Mouse (Mus musculus) stomach, embryonic 14.5 days (tissue): ENCODE measurements around the gene Gria3. TPM values are rescaled to one million over a fixed set of nuclear protein-coding genes. Genes with fewer than 3 reads are reported as not detected.

Experiments
- ATAC-seq: fragments of 200-750 bp; cut with Nextera tagmentation; 2 replicates; pipeline ENCODE4 v1.8.0; 2017; ENCODE audit warnings: low read depth, moderate TSS enrichment; ENCODE audit not compliant: insufficient number of reproducible peaks, insufficient read depth, low FRiP score
- H3K27ac ChIP-seq: fragments of 300-500 bp; sonication (generic); 2 replicates; pipeline ENCODE4 v1.5.1; 2014; ENCODE audit warnings: mild to moderate bottlenecking, low read length, moderate library complexity, mixed read lengths
- H3K27me3 ChIP-seq: fragments of 300-500 bp; sonication (generic); 2 replicates; pipeline ENCODE4 v1.6.1; 2014; ENCODE audit warnings: low read length, control low read depth, mixed read lengths; ENCODE audit not compliant: control insufficient read depth, insufficient read depth
- H3K36me3 ChIP-seq: fragments of 300-500 bp; sonication (generic); 2 replicates; pipeline ENCODE4 v1.6.1; 2014; ENCODE audit warnings: mild to moderate bottlenecking, control low read depth, low read length, moderate library complexity, mixed read lengths; ENCODE audit not compliant: control insufficient read depth, insufficient read depth
- H3K4me1 ChIP-seq: fragments of 300-500 bp; sonication (generic); 2 replicates; pipeline ENCODE4 v1.6.1; 2014; ENCODE audit warnings: low read length, control low read depth, mixed read lengths; ENCODE audit not compliant: control insufficient read depth, insufficient read depth
- H3K4me2 ChIP-seq: fragments of 300-500 bp; sonication (generic); replicated peaks from 2 replicates; pipeline ENCODE4 v1.6.1; 2014; ENCODE audit warnings: low read depth, low read length, control low read depth
- H3K4me3 ChIP-seq: fragments of 300-500 bp; sonication (generic); 2 replicates; pipeline ENCODE4 v1.5.1; 2014; ENCODE audit warnings: low read depth, low read length, control low read depth
- H3K9ac ChIP-seq: fragments of 300-500 bp; sonication (generic); replicated peaks from 2 replicates; pipeline ENCODE4 v1.6.1; 2014; ENCODE audit warnings: low read depth, mild to moderate bottlenecking, control low read depth, low read length, moderate library complexity, mixed read lengths
- H3K9me3 ChIP-seq: fragments of 300-500 bp; sonication (generic); 2 replicates; pipeline ENCODE4 v1.6.1; 2016; ENCODE audit warnings: low read depth, low read length, control low read depth; ENCODE audit not compliant: control insufficient read depth
- WGBS: fragments of 180-500 bp; shearing (Covaris S2); extraction: QIAGEN DNeasy Blood & Tissue Kit; methylation state at CpG from one replicate; pipeline ENCODE4 v1.1.7; 2014; 5-methylcytosine and 5-hydroxymethylcytosine counted together
- polyA plus RNA-seq: library from polyadenylated mRNA; unstranded; fragments of >200 nt; fragmentation: Nextera tagmentation; extraction: Ambion mirVana; gene quantifications from 2 replicates; pipeline ENCODE4 v1.2.1, GENCODE M21; 2014

Gene Gria3
- polyA plus RNA-seq, 1 experiment from 2014 or later = 13.4 TPM

DNA sequence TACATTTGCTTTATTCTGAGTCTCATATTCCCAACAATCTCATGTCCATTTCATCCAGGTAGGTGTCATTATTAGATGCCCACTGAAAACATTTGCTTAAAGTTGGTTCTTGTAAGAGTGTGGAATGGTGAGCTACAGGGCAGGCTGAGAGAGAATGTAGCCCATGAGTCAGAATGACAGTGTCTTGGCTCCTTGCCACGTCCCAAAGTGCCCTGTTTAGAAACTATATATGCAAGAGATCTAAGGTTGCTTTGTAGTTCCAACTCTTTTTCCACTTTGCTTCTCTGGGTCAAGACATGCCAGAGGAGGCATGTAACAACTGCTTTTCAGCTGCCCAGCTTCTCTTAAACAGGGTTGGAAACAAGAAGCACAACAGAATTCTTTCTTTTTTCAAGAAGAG lies 9.1 kb downstream of the Gria3 start:
- Histone ChIP-seq H3K36me3 (no peaks in the 10 kb centered on the region), H3K4me2 (no peak overlapping the region), H3K27me3 (no peaks in the 10 kb centered on the region), H3K9ac (no peak overlapping the region), H3K4me3 (no peak overlapping the region), H3K27ac (no peak overlapping the region), H3K4me1 (no peaks in the 10 kb centered on the region), H3K9me3 (no peaks in the 10 kb centered on the region)
- WGBS = 12% methylated on average over 1 of the region's 1 CpGs
- ATAC-seq = no peak

GRCm38 (mm10) chrX:41425651-41426050 lies 25.0 kb downstream of the Gria3 start:
- Histone ChIP-seq H3K4me2 (no peak overlapping the region), H3K9me3 (no peaks in the 10 kb centered on the region), H3K27ac (no peak overlapping the region), H3K27me3 (no peaks in the 10 kb centered on the region), H3K4me3 (no peak overlapping the region), H3K4me1 (no peaks in the 10 kb centered on the region), H3K36me3 (no peaks in the 10 kb centered on the region), H3K9ac (no peak overlapping the region)
- no peak for ATAC-seq
- whole genome bisulfite sequencing = 40% methylated on average over 6 of the region's 6 CpGs

DNA sequence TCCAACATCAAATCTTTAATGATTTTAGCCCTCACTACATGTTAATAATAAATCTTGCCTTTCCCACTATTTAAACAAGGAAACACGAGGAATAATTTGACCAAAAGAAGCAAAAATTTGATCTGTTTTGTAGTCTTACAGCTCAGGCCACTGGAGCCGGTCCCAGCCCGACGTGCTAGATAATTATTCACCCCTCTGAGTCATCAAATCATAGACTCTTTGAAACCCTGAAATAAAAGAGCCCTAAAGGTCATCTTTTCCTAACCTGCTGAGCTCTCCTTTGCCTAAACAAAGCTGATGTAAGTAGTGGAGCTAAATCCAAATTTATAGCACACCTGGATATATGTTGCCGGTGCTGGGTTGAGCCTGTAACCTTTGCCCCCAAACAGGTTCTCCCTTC lies 27.4 kb downstream of the Gria3 start:
- H3K27ac ChIP-seq = no peak overlapping the region
- H3K27me3 ChIP-seq = no peaks in the 10 kb centered on the region
- ATAC-seq = no peak
- H3K36me3 ChIP-seq = no peaks in the 10 kb centered on the region
- no peak overlapping the region for H3K4me2 ChIP-seq
- no peaks in the 10 kb centered on the region for H3K9me3 ChIP-seq
- no peak overlapping the region for H3K4me3 ChIP-seq
- 51% methylated on average over 5 of the region's 5 CpGs for WGBS
- H3K9ac ChIP-seq = no peak overlapping the region
- no peaks in the 10 kb centered on the region for H3K4me1 ChIP-seq

- Histone ChIP-seq H3K27ac (no peak overlapping the region), H3K4me2 (no peak overlapping the region), H3K27me3 (no peaks in the 10 kb centered on the region), H3K9ac (no peak overlapping the region), H3K36me3 (no peaks in the 10 kb centered on the region), H3K4me3 (no peak overlapping the region), H3K4me1 (no peaks in the 10 kb centered on the region), H3K9me3 (no peaks in the 10 kb centered on the region)
- ATAC-seq = no peak
- whole genome bisulfite sequencing = 12% methylated on average over 1 of the region's 1 CpGs
Measured at GRCm38 (mm10) chrX:41435541-41435940, 34.9 kb downstream of the Gria3 start.

DNA sequence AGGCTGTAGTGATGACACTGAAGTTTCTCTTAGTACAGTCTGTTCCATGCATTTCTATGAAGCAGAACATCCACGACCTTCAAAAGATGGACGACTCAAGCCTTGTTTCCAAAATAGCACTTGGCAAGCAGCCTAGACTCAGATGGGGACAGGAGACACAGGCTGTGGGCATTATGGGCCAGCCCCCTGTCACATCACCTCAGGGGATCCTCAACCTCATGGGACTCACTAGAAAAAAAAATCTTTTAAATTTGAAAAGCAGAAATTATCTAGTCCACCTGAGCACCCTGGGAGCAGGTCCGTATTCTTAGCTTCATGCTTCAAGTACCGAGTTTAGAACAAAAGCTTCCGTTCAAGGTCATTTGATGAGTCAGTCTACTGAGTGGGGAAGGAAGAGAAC lies 38.2 kb downstream of the Gria3 start:
- no peak overlapping the region for H3K4me2 ChIP-seq
- no peaks in the 10 kb centered on the region for H3K27me3 ChIP-seq
- H3K4me1 ChIP-seq = no peaks in the 10 kb centered on the region
- no peak overlapping the region for H3K27ac ChIP-seq
- ATAC-seq = no peak
- no peaks in the 10 kb centered on the region for H3K36me3 ChIP-seq
- H3K4me3 ChIP-seq = no peak overlapping the region
- 85% methylated on average over 5 of the region's 5 CpGs for WGBS
- H3K9me3 ChIP-seq = no peaks in the 10 kb centered on the region
- H3K9ac ChIP-seq = no peak overlapping the region

DNA sequence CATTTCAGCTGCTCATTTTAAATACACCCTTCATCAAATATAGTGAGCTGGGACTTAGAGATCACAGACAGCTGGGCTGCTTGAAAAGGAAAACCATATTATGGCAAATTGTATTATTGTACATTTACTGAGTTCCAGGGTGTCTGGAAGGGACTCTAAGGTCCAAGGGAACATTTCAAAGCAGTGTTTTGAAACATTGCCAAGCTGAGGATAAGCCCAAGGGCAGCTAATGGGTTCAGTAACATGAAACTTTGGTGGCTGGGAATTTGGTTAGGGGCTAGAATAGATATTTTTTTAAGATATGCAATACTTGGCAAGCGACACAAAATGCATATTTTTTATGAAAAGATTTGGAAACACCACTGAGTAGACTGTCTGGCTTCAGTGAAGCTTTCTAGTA lies 48.2 kb downstream of the Gria3 start:
- 69% methylated on average over 1 of the region's 1 CpGs for WGBS
- Histone ChIP-seq H3K27ac (no peak overlapping the region), H3K36me3 (no peaks in the 10 kb centered on the region), H3K9ac (no peak overlapping the region), H3K4me2 (no peak overlapping the region), H3K9me3 (no peaks in the 10 kb centered on the region), H3K27me3 (no peaks in the 10 kb centered on the region), H3K4me1 (no peaks in the 10 kb centered on the region), H3K4me3 (no peak overlapping the region)
- ATAC-seq = no peak

GRCm38 (mm10) chrX:41477486-41477885 lies 76.8 kb downstream of the Gria3 start:
- Histone ChIP-seq H3K27me3 (no peaks in the 10 kb centered on the region), H3K9ac (no peak overlapping the region), H3K4me3 (no peak overlapping the region), H3K36me3 (no peaks in the 10 kb centered on the region), H3K4me1 (no peaks in the 10 kb centered on the region), H3K9me3 (no peaks in the 10 kb centered on the region), H3K4me2 (no peak overlapping the region), H3K27ac (no peak overlapping the region)
- no peak for ATAC-seq
- 88% methylated on average over 2 of the region's 2 CpGs for WGBS

DNA sequence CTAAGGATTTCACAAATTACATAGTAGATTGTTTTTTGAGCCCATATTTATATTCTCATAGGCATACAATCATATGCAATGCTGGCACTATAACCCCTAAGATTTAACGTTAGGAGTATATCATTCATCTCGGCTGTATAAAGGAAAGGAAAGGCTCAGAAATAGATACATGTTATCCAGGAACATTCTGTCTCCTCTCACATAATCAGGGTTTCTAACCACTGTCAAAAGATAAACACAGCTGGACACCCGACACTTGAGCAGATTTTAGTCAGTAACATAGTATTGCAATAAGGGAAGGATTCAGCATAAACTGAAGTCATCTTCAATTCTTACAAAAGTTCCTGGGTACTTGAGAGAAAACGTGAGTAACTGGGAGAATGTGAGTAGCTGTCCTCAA lies 95.9 kb downstream of the Gria3 start:
- no peaks in the 10 kb centered on the region for H3K27me3 ChIP-seq
- WGBS = 54% methylated on average over 4 of the region's 4 CpGs
- H3K4me2 ChIP-seq = no peak overlapping the region
- no peak overlapping the region for H3K27ac ChIP-seq
- no peak overlapping the region for H3K4me3 ChIP-seq
- ATAC-seq = no peak
- no peaks in the 10 kb centered on the region for H3K4me1 ChIP-seq
- no peak overlapping the region for H3K9ac ChIP-seq
- H3K36me3 ChIP-seq = no peaks in the 10 kb centered on the region
- no peaks in the 10 kb centered on the region for H3K9me3 ChIP-seq

- H3K4me2 ChIP-seq = no peak overlapping the region
- H3K27me3 ChIP-seq = no peaks in the 10 kb centered on the region
- H3K4me3 ChIP-seq = no peak overlapping the region
- H3K27ac ChIP-seq = no peak overlapping the region
- no peaks in the 10 kb centered on the region for H3K9me3 ChIP-seq
- 67% methylated on average over 3 of the region's 3 CpGs for WGBS
- H3K4me1 ChIP-seq = no peaks in the 10 kb centered on the region
- no peak for ATAC-seq
- no peak overlapping the region for H3K9ac ChIP-seq
- no peaks in the 10 kb centered on the region for H3K36me3 ChIP-seq
Measured at GRCm38 (mm10) chrX:41505371-41505770, 104.7 kb downstream of the Gria3 start.
